Comparison of ENCODE assay signal across 9 mouse cellular contexts in genomic region chr19:20363221-20363620, GRCm38 (mm10). TPM values are rescaled to one million over a fixed set of nuclear protein-coding genes. Genes with fewer than 3 reads are reported as not detected.
DNase-seq lines count a peak whose midpoint lies in the region; ATAC-seq and TF ChIP-seq lines count a peak whose summit lies in the region.
"Had no signal": no experiment of that assay in that cellular context is flagged by ENCODE, and none has a peak within 500 bp of the region (broad histone marks: within the 10 kb centered on the region; RNA-seq: fewer than 3 reads in every experiment).

No protein-coding gene starts in this region.

- DNase-seq in cerebellum, postnatal 10 days = peak; percentile 20 to 28
- no peak for DNase-seq in cerebellum, postnatal 36 days
- peak; percentile 15 for DNase-seq in lung, postnatal 36 days
- no peak for DNase-seq in lung, adult 2 months
- DNase-seq in neural tube, embryonic 11.5 days (ENCODE audit: low spot score) = peak; percentile 22
- DNase-seq in urinary bladder, adult 18-20 months (ENCODE audit: low spot score in 2 of 2) = no peak
- DNase-seq in cerebellum, adult 9-11 months = no peak

- H3K9me3 ChIP-seq in neural tube, embryonic 11.5 days (ENCODE audit: control insufficient read depth, low read length) = no peaks in the 10 kb centered on the region
- H3K9me3 ChIP-seq: embryonic facial prominence, embryonic 13.5 days had no signal

- 67% methylated on average over 10 of the region's 10 CpGs for WGBS in lung, adult 2 months
- WGBS in neural tube, embryonic 11.5 days = 70% methylated on average over 10 of the region's 10 CpGs

- H3K27ac ChIP-seq in cortical plate, adult 2 months (ENCODE audit: insufficient read depth, low read length) = no peak overlapping the region
- H3K27ac ChIP-seq in neural tube, embryonic 11.5 days (ENCODE audit: low read depth, low read length) = no peak overlapping the region
- H3K27ac ChIP-seq: embryonic facial prominence, embryonic 13.5 days had no signal

- H3K9ac ChIP-seq in neural tube, embryonic 11.5 days (ENCODE audit: low read length) = no peak overlapping the region
- H3K9ac ChIP-seq: embryonic facial prominence, embryonic 13.5 days had no signal

- no peak overlapping the region for H3K4me2 ChIP-seq in neural tube, embryonic 11.5 days (ENCODE audit: low read depth)
- H3K4me2 ChIP-seq: embryonic facial prominence, embryonic 13.5 days had no signal

- H3K27me3 ChIP-seq in neural tube, embryonic 11.5 days (ENCODE audit: control insufficient read depth, insufficient read depth, low read length) = no peaks in the 10 kb centered on the region
- H3K27me3 ChIP-seq: embryonic facial prominence, embryonic 13.5 days had no signal

- no peak overlapping the region for H3K4me3 ChIP-seq in lung, adult 2 months (replicated peaks; ENCODE audit: extremely low read depth, low read depth, low read length)
- no peak overlapping the region for H3K4me3 ChIP-seq in cortical plate, adult 2 months (ENCODE audit: insufficient read depth, low read length)
- no peak overlapping the region for H3K4me3 ChIP-seq in neural tube, embryonic 11.5 days (ENCODE audit: low read depth, low read length)
- H3K4me3 ChIP-seq: embryonic facial prominence, embryonic 13.5 days had no signal

- no peaks in the 10 kb centered on the region for H3K4me1 ChIP-seq in lung, adult 2 months (ENCODE audit: control insufficient read depth, insufficient read depth, low read length)
- H3K4me1 ChIP-seq in cortical plate, adult 2 months (ENCODE audit: control insufficient read depth, insufficient read depth, low read length) = no peaks in the 10 kb centered on the region
- H3K4me1 ChIP-seq in neural tube, embryonic 11.5 days (ENCODE audit: control insufficient read depth, insufficient read depth, low read length) = no peaks in the 10 kb centered on the region

- no peaks in the 10 kb centered on the region for H3K36me3 ChIP-seq in neural tube, embryonic 11.5 days (ENCODE audit: control insufficient read depth, insufficient read depth, low read length)
- H3K36me3 ChIP-seq: embryonic facial prominence, embryonic 13.5 days had no signal

- TF ChIP-seq POLR2A in lung, adult 2 months (IDR thresholded peaks at IDR 0.05; ENCODE audit: borderline replicate concordance, extremely low read depth, low read depth, low read length) = no peak
- TF ChIP-seq POLR2A in cortical plate, adult 2 months (IDR thresholded peaks at IDR 0.05; ENCODE audit: extremely low read depth, insufficient read depth, low read length) = no peak

- no peak for TF ChIP-seq CTCF in lung, adult 2 months (IDR thresholded peaks at IDR 0.05; ENCODE audit: insufficient read depth, low read length)
- peak; percentile 28; the same call in 1 of the 2 replicates for TF ChIP-seq CTCF in cortical plate, adult 2 months (IDR thresholded peaks at IDR 0.05; ENCODE audit: extremely low read depth, insufficient read depth, low read length)

- ATAC-seq in neural tube, embryonic 11.5 days (ENCODE audit: insufficient read depth, low FRiP score, low TSS enrichment) = no peak

RNA-seq across cellular contexts. Expression of gene Anxa1, which starts 27.5 kb away (rescaled TPM):
- polyA plus RNA-seq in lung, adult 2 months (2012; rRNA removed) = 23.6 and 47.8 TPM in 2 replicates
- polyA plus RNA-seq in cortical plate, adult 2 months (2012; rRNA removed) = 1.8 and 2.3 TPM in 2 replicates
- 4.8 and 5.1 TPM in 2 replicates for polyA plus RNA-seq in neural tube, embryonic 11.5 days (2014; fragmentation: Nextera tagmentation; extraction: Ambion mirVana)

Comparison
In these comparisons a context has a peak if more than half of its experiments do, and no peak if none do; other contexts are left out.
1. DNase-seq: peak in cerebellum, postnatal 10 days (2 of 2), lung, postnatal 36 days (single experiment) and neural tube, embryonic 11.5 days (single experiment); none in cerebellum, postnatal 36 days (0 of 2), lung, adult 2 months (single experiment), urinary bladder, adult 18-20 months (0 of 2) and cerebellum, adult 9-11 months (single experiment).